Mouse (Mus musculus) lung, embryonic 14.5 days (tissue): ENCODE measurements at regions not wholly inside any gene's neighbourhood (a gene's known extent, or its start where the extent isn't known, plus 50 kb on each side); places are given as distances from the start of the nearest gene placed in this dataset.

Source experiments
- ATAC-seq: fragments of 200-750 bp; cut with Nextera tagmentation; 2 replicates; pipeline ENCODE4 v1.8.0; 2017; ENCODE audit warnings: mild to moderate bottlenecking, moderate TSS enrichment, moderate library complexity; ENCODE audit not compliant: insufficient read depth
- DNase-seq: peaks from one replicate; pipeline ENCODE4 v3.0.0-alpha.2; 2015
- H3K27ac ChIP-seq: fragments of 300-500 bp; sonication (generic); 2 replicates; pipeline ENCODE4 v1.5.1; 2014; ENCODE audit warnings: low read depth, mild to moderate bottlenecking, moderate library complexity
- H3K27me3 ChIP-seq: fragments of 300-500 bp; sonication (generic); 2 replicates; pipeline ENCODE4 v1.6.1; 2014; ENCODE audit warnings: low read length, control low read depth; ENCODE audit not compliant: insufficient read depth
- H3K36me3 ChIP-seq: fragments of 300-500 bp; sonication (generic); 2 replicates; pipeline ENCODE4 v1.6.1; 2014; ENCODE audit warnings: control low read depth; ENCODE audit not compliant: insufficient read depth
- H3K4me1 ChIP-seq: fragments of 300-500 bp; sonication (generic); 2 replicates; pipeline ENCODE4 v1.6.1; 2014; ENCODE audit warnings: antibody characterized with exemption, control low read depth; ENCODE audit not compliant: insufficient read depth
- H3K4me2 ChIP-seq: fragments of 300-500 bp; sonication (generic); 2 replicates; pipeline ENCODE4 v1.6.1; 2014; ENCODE audit warnings: mild to moderate bottlenecking
- H3K4me3 ChIP-seq: fragments of 300-500 bp; sonication (generic); 2 replicates; pipeline ENCODE4 v1.5.1; 2014; ENCODE audit warnings: low read depth, low read length
- H3K9ac ChIP-seq: fragments of 300-500 bp; sonication (generic); 2 replicates; pipeline ENCODE4 v1.6.1; 2014
- H3K9me3 ChIP-seq: fragments of 300-500 bp; sonication (generic); 2 replicates; pipeline ENCODE4 v1.6.1; 2016; ENCODE audit warnings: low read depth, low read length, control low read depth
- CTCF ChIP-seq: IDR thresholded peaks from 2 replicates; pipeline ENCODE4 v1.5.1; 2016; ENCODE audit warnings: antibody characterized with exemption, low read depth
- WGBS: fragments of 180-500 bp; shearing (Covaris S2); extraction: QIAGEN DNeasy Blood & Tissue Kit; methylation state at CpG from one replicate; pipeline ENCODE4 v1.1.7; 2014; 5-methylcytosine and 5-hydroxymethylcytosine counted together

GRCm38 (mm10) chr4:25408696-25409448, 127.3 kb upstream of the Ufl1 start:
- 22% methylated on average over 3 of the region's 3 CpGs for WGBS
- no peaks in the 10 kb centered on the region for H3K27me3 ChIP-seq
- H3K9ac ChIP-seq = no peak overlapping the region
- H3K4me2 ChIP-seq = no peak overlapping the region
- H3K9me3 ChIP-seq = no peaks in the 10 kb centered on the region
- no peak for TF ChIP-seq CTCF
- no peaks in the 10 kb centered on the region for H3K4me1 ChIP-seq
- no peaks in the 10 kb centered on the region for H3K36me3 ChIP-seq
- H3K27ac ChIP-seq = no peak overlapping the region
- H3K4me3 ChIP-seq = no peak overlapping the region
- peak; percentile 69; the same call in 1 of the 2 replicates for ATAC-seq
- peak; percentile 53 for DNase-seq

- Histone ChIP-seq H3K36me3 (no peaks in the 10 kb centered on the region), H3K9me3 (no peaks in the 10 kb centered on the region), H3K27me3 (no peaks in the 10 kb centered on the region), H3K4me1 (no peaks in the 10 kb centered on the region), H3K9ac (no peak overlapping the region), H3K4me2 (no peak overlapping the region), H3K27ac (no peak overlapping the region), H3K4me3 (no peak overlapping the region)
- no peak for TF ChIP-seq CTCF
- DNase-seq = no peak
- WGBS = 43% methylated on average over 4 of the region's 4 CpGs
- no peak for ATAC-seq
Measured at GRCm38 (mm10) chr4:25407842-25408241, 126.2 kb upstream of the Ufl1 start.

DNA sequence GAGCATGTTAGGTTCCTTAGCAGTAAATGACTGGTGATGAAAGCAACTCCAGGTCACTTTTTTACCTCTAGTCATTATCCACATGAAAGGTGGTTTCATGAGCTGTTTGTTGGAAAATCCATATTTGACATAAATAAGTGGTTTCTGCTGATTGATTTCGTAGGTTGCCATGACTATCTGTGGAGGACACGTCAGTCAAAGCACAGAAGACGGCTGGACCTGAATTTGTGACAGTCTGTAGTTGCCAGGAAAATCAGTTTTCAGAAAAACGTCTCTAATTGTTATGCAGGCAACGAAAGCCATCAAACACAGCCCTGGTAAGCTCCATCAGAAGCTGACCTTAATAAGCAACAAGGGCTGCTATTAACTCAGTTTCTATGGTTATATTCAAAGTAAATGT, 107.9 kb upstream of the Ufl1 start:
- Histone ChIP-seq H3K9ac (no peak overlapping the region), H3K27ac (no peak overlapping the region), H3K9me3 (no peaks in the 10 kb centered on the region), H3K4me3 (no peak overlapping the region), H3K4me1 (no peaks in the 10 kb centered on the region), H3K36me3 (no peaks in the 10 kb centered on the region), H3K27me3 (no peaks in the 10 kb centered on the region), H3K4me2 (no peak overlapping the region)
- 61% methylated on average over 5 of the region's 5 CpGs for WGBS
- no peak for DNase-seq
- no peak for TF ChIP-seq CTCF
- ATAC-seq = no peak

GRCm38 (mm10) chr4:25372041-25372440, 90.4 kb upstream of the Ufl1 start:
- WGBS = 74% methylated on average over 4 of the region's 4 CpGs
- Histone ChIP-seq H3K9ac (no peak overlapping the region), H3K4me1 (no peaks in the 10 kb centered on the region), H3K36me3 (no peaks in the 10 kb centered on the region), H3K4me3 (no peak overlapping the region), H3K27ac (no peak overlapping the region), H3K4me2 (no peak overlapping the region), H3K9me3 (no peaks in the 10 kb centered on the region), H3K27me3 (no peaks in the 10 kb centered on the region)
- DNase-seq (no peak), ATAC-seq (no peak)
- no peak for TF ChIP-seq CTCF

GRCm38 (mm10) chr4:25364402-25364801, 82.8 kb upstream of the Ufl1 start:
- no peaks in the 10 kb centered on the region for H3K27me3 ChIP-seq
- no peak overlapping the region for H3K27ac ChIP-seq
- no peak for ATAC-seq
- no peak for TF ChIP-seq CTCF
- no peak for DNase-seq
- H3K4me1 ChIP-seq = no peaks in the 10 kb centered on the region
- no peak overlapping the region for H3K9ac ChIP-seq
- no peaks in the 10 kb centered on the region for H3K9me3 ChIP-seq
- no peak overlapping the region for H3K4me3 ChIP-seq
- H3K36me3 ChIP-seq = no peaks in the 10 kb centered on the region
- no peak overlapping the region for H3K4me2 ChIP-seq

DNA sequence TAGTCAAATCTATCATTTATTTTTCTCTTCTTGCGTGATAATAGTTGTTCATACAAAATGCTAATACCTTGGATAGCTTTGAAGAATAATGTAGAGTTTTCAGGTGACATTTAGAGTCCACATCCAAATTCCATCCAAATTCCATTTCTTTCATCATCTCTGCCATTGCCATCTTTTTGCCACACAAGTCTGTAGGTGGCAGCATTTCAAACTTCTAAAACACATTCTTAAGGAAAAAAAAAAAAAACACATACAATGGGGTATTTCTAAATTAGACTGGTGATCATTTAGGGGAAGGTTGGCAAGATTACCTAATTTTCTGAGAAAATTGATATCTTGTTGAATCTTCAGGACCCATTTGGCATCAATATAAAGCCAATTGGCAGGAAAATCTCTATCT, 56.0 kb upstream of the Ufl1 start:
- ATAC-seq = no peak
- no peak for TF ChIP-seq CTCF
- no peak for DNase-seq
- no peak overlapping the region for H3K27ac ChIP-seq
- no peaks in the 10 kb centered on the region for H3K4me1 ChIP-seq
- no peaks in the 10 kb centered on the region for H3K9me3 ChIP-seq
- no peak overlapping the region for H3K9ac ChIP-seq
- no peak overlapping the region for H3K4me2 ChIP-seq
- H3K4me3 ChIP-seq = no peak overlapping the region
- no peaks in the 10 kb centered on the region for H3K36me3 ChIP-seq
- WGBS = 69% methylated on average over 1 of the region's 1 CpGs
- no peaks in the 10 kb centered on the region for H3K27me3 ChIP-seq
